Mouse (Mus musculus) yolk sac, embryonic 10.5 days (tissue): ENCODE data around the gene Hist2h3c1.
"Not testable (repeated sequence)": the region's sequence is repeated elsewhere in the genome, so short reads cannot be mapped to it uniquely, and the experiment has no call there.

Experiments
- DNase-seq: peaks from one replicate; pipeline ENCODE4 v3.0.0-alpha.2; 2017; ENCODE audit warnings: low spot score

Hist2h3c1 gene

GRCm38 (mm10) chr3:96257190-96257589, 10.7 kb downstream of the Hist2h3c1 start:
- no peak for DNase-seq

DNA sequence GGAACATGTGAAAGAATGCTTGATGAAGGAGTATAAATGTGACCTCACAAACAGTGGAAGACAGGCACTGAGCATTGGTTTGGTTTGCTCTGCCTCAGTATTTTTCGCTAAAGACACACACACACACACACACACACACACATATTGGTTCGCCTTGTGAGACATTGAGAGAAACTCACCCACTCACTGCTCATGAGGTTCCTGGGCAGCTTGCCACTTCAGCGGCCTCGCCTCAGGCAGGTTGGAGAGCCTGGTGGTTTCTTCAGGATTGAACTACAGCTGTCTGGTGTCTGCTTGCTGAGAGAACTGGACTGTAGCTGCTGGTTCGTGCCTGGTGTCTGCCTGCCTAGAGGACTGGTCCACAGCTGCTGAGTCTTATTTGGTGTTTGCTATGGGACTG, 13.7 kb downstream of the Hist2h3c1 start:
- DNase-seq: no peak

- no peak for DNase-seq
These were observed 15.1 kb downstream of the Hist2h3c1 start for GRCm38 (mm10) chr3:96261623-96262022.

DNA sequence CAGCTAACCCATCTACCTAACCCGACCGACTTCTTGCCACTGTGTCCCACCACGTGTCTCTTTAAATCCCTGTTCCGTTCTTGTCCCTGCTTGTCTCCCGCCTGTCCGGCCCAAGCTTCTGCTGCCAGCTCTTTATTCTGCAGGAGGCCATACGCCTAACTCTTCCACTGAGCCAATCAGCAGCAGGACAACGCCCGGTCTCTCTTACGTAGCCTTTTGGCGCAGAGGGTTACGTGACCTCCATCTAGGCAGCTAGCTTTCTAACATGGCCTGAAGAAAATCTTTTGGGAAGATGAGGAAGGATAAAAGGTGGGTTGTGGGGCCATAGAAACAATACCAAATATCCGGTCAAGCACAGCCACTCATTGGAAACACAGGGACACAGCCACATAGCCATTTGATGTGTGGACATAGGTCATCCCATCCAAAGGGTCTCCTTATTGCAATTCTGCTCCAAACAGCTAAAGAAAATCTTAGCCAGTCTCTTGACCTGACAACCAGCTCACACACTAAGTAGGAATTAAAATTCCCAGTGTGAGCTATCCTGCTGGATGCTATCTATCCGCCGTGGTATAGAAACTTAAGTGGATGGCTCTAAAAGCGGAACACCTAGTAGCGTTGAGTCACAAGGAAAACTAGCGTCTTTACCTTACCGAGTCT, 15.9 kb downstream of the Hist2h3c1 start:
- DNase-seq: peak; percentile 86

DNA sequence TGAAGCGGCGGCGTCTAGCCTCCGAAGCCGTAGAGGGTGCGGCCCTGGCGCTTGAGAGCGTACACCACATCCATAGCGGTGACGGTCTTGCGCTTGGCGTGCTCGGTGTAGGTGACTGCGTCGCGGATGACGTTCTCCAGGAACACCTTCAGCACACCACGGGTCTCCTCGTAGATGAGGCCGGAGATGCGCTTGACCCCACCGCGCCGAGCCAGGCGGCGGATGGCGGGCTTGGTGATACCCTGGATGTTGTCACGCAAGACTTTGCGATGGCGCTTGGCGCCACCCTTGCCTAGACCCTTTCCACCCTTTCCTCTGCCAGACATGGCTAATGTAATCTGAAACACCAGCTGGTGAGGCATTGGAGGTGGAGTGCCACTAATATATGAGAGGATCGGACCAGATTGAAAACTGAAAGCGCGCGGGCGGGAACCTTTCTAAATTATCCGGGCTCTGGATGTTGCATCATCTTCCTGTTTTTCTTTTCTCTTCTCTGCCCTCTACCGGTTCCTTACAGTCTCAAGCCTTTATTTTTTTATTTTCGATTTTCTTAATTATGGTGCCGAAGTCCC, 16.6 kb downstream of the Hist2h3c1 start, which contains the start of gene Hist2h4:
Gene Hist2h4 (minus strand): TSS at position 333 of the 572 bp plus-strand sequence.
- peak; percentile 97 for DNase-seq

- DNase-seq: peak; percentile 75
These were observed 17.3 kb downstream of the Hist2h3c1 start for GRCm38 (mm10) chr3:96263558-96264403.

DNA sequence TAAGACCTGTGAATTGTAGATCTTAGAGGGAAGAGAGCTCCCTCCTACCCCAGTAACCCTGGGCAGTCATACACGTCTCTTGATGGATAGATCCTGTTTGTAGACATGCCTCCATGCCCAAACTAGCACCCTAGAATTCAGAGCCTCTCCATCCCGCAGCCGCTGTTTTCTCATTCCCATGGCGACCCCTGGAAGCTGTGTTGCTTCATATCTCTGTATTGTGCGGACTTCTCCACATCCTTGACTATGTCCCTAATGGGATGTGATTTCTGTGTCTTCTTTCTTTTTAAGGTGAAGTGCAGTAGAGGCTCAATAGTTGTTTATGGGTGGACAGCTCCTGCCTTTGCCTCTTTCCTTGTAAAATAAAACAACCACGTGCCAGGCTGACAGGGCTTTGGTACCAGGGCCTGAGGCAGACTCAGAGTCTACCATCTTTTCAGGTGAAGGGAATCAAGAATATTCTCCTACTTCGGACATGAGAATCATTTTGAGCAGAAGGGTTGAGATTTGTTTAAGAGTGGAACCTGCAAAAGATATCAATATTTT, 18.0 kb downstream of the Hist2h3c1 start:
- no peak for DNase-seq

- DNase-seq: no peak
These were observed 19.7 kb downstream of the Hist2h3c1 start for GRCm38 (mm10) chr3:96266132-96266710.

DNA sequence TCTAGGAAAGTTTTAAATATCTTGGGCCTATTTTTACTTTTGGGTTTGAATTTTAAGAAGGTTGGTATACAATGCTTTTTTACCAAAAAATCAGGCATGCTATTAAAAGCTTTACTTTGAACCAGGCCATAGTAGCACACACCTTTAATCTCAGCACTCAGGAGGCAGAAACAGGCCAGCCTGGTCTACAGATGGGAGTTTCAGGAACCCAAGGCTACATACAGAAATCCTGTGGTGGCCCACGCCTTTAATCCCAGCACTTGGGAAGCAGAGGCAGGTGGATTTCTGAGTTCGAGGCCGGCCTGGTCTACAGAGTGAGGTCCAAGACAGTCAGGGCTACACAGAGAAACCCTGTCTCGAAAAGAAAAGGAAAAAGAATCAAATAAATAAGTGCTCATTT, 21.1 kb downstream of the Hist2h3c1 start:
- no peak for DNase-seq

DNA sequence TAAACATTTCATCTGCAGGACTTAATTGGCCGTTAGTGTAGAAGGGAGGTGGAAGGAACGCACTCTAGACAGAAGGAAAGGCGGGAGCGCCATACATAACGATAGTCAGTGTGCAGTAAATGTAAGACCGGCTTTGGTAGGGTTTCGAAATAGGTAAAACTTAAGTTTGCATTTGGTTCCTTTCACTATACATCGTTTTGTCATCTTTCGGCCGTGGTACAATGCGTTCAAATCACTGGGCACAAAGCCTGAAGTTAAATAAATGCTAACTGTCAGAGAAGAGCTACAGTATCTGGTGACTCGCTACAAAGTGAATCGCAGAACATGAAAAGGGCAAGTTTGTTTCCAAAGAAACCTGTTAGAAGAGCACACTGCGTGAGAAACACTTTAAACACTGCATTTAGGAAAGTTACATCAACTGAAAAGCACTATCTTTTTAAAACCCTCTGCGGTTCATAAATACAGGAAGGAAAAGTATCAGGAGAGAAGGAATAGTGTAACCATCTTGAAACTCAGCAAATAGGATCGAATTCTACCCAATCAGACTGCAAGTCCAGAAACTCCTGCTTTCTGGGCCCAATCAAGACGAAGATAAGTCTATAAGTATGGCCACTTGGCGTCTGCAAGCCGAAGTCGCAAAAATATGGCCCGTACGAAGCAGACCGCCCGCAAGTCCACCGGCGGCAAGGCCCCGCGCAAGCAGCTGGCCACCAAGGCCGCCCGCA, 21.7 kb downstream of the Hist2h3c1 start, which contains the start of gene Hist2h3b:
Gene Hist2h3b (plus strand): TSS at position 604 of the 725 bp plus-strand sequence.
- DNase-seq: peak; percentile 90

GRCm38 (mm10) chr3:96268776-96269378, 22.4 kb downstream of the Hist2h3c1 start:
- DNase-seq: not testable (repeated sequence)

GRCm38 (mm10) chr3:96269511-96270474, 23.3 kb downstream of the Hist2h3c1 start, which contains the start of gene Hist2h2bb:
TSS of gene Hist2h2bb (plus strand) at chr3:96269752.
- DNase-seq: peak; percentile 97

DNA sequence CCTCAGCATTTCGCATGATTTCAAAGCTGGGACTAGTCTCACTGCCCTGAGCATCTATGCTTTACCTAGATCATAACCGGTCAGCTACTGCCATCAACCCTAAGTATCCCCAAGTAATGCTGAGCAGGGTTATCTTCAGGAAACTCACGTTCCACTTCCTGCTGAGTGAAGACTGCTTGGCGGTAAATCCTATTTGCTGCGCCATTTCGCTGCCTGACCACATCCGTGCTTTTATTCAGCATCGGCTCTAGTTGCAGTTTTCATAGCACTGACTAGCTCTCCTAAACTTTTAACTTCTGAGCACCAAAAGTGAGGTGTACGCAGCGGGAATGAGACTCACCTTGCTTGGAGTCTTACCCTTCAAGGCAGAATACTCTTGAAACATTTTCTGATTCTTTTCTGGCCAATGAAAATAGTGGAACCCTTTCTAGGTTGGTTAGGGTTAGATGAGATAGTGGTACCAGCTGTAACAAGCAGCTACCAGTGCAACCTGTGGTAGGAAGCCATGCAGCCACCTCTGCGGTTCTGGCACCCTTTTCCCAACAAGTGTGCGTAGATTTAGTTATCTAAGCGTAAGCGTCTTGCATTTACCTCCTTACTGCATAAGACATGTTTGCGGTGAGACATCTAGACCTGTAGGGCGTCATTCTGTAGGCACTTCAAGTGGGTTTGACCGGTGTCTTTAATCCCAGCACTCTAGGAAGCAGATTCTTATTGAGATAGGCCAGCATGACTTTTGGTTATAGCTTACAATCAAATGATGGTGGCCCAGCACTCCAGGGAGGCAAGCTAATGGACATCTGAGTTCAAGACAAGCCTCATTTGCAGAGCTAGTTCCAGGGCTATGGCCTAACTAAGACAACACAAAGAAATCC, 27.3 kb downstream of the Hist2h3c1 start:
- DNase-seq: no peak

GRCm38 (mm10) chr3:96277428-96277799, 30.9 kb downstream of the Hist2h3c1 start:
- peak; percentile 60 for DNase-seq

GRCm38 (mm10) chr3:96277800-96278624, 31.5 kb downstream of the Hist2h3c1 start:
- DNase-seq: peak; percentile 91

DNA sequence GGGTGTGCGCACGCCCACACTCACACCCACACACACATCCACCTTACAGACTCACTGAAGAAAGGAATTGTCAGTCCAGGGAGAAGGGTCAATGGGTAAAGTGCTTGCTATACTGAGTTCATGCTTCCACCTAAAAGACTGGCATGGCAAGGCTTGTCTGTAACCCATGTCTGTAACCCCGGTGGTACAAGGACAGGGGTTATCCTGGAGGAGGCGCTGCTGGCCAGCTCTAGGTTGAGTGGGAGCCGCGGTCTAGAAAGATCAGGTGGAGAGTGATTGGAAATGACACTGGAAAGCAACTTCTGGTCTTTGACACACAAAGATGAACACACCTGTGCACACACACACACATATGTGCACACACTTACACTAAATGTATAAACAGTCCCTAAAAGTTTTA, 34.2 kb downstream of the Hist2h3c1 start:
- no peak for DNase-seq

DNA sequence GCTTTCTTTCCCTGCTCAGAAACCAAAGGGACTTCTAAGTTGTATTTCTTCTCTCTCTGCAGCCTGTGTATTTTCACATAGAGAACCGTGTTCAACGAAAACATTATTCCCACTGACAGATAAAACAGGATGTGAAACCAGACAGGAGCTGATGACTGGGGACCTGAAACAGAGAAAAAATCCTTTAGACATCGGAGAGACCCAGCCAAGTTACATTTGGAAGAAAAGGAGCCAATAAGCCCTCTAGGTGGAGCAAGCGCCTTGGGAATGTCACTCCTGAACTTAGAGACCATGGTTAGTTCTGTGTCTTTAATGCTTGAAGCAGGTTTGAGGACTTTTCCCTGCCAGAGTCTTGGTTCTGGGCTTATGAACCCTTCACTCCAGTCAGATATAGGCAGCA, 38.0 kb downstream of the Hist2h3c1 start:
- DNase-seq: no peak

DNA sequence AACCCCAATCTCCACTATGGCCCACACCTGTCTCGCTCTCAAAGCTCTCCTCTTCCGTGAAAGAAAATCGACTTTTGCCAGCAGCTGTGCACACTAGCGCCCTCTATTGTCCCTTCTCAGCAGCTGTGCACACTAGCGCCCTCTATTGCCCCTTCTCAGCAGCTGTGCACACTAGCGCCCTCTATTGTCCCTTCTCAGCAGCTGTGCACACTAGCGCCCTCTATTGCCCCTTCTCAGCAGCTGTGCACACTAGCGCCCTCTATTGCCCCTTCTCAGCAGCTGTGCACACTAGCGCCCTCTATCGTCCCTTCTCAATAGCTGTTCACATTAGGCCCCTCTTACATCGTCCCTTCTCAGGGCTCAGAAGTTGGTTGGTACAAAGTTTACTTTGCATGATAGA, 40.8 kb downstream of the Hist2h3c1 start:
- not testable (repeated sequence) for DNase-seq
